Mouse (Mus musculus): ENCODE results near the gene Slc27a2. TPM values are rescaled to one million over a fixed set of nuclear protein-coding genes. Genes with fewer than 3 reads are reported as not detected.

Slc27a2 gene
- polyA plus RNA-seq, 1 experiment from 2014 or later: 63.7 TPM

Other genes with a start within 250 kb of the Slc27a2 start
- gene Atp8b4, start 51.7 kb upstream of the Slc27a2 start, polyA plus RNA-seq (2015; fragmentation: Nextera tagmentation; extraction: Ambion mirVana): 4.1 and 4.6 TPM in 2 replicates
- 7.4 and 8.0 TPM in 2 replicates for gene Hdc, start 66.9 kb downstream of the Slc27a2 start, polyA plus RNA-seq (2015; fragmentation: Nextera tagmentation; extraction: Ambion mirVana)
- 28.5 and 33.0 TPM in 2 replicates for gene Gabpb1, start 123.9 kb downstream of the Slc27a2 start, polyA plus RNA-seq (2015; fragmentation: Nextera tagmentation; extraction: Ambion mirVana)
- 18.0 and 25.6 TPM in 2 replicates for gene Usp8, start 154.9 kb downstream of the Slc27a2 start, polyA plus RNA-seq (2015; fragmentation: Nextera tagmentation; extraction: Ambion mirVana)
- gene Usp50, start 231.1 kb downstream of the Slc27a2 start, polyA plus RNA-seq (2015; fragmentation: Nextera tagmentation; extraction: Ambion mirVana): 1.8 and 2.1 TPM in 2 replicates